Mouse (Mus musculus): ENCODE data around the gene Golga1.
"Not testable (repeated sequence)": the region's sequence is repeated elsewhere in the genome, so short reads cannot be mapped to it uniquely, and the experiment has no call there.

Gene Golga1

GRCm38 (mm10) chr2:39065400-39065987 is at the start of gene Golga1:
Golga1 (minus strand) TSS chr2:39065541.
- peak; percentile 79 to 90 for DNase-seq (ENCODE audit: low spot score in 2 of 2)

GRCm38 (mm10) chr2:39114093-39114492 is 48.8 kb upstream of the Golga1 start:
- no peak for DNase-seq (ENCODE audit: low spot score in 2 of 2)

GRCm38 (mm10) chr2:39110514-39110913 is 45.2 kb upstream of the Golga1 start:
- no peak for DNase-seq (ENCODE audit: low spot score in 2 of 2)

GRCm38 (mm10) chr2:39109712-39110111 is 44.4 kb upstream of the Golga1 start:
- not testable (repeated sequence) for DNase-seq (ENCODE audit: low spot score in 2 of 2)

GRCm38 (mm10) chr2:39099951-39100350 is 34.6 kb upstream of the Golga1 start:
- DNase-seq (ENCODE audit: low spot score in 2 of 2) = not testable (repeated sequence)

- DNase-seq (ENCODE audit: low spot score in 2 of 2) = no peak
These were observed 32.7 kb upstream of the Golga1 start for GRCm38 (mm10) chr2:39097993-39098392.

GRCm38 (mm10) chr2:39091966-39092365 is 26.6 kb upstream of the Golga1 start:
- DNase-seq (ENCODE audit: low spot score in 2 of 2) = no peak

- DNase-seq (ENCODE audit: low spot score in 2 of 2) = no peak
These were observed 17.4 kb upstream of the Golga1 start for GRCm38 (mm10) chr2:39082706-39083105.

- DNase-seq (ENCODE audit: low spot score in 2 of 2) = no peak
These were observed 5.3 kb upstream of the Golga1 start for GRCm38 (mm10) chr2:39070666-39071065.

GRCm38 (mm10) chr2:39069096-39069495 is 3.8 kb upstream of the Golga1 start:
- DNase-seq (ENCODE audit: low spot score in 2 of 2) = no peak

GRCm38 (mm10) chr2:39064687-39065399 is 498 bp downstream of the Golga1 start:
- DNase-seq (ENCODE audit: low spot score in 2 of 2) = peak in 1 of 2 experiments; percentile 1

GRCm38 (mm10) chr2:39048515-39048914 is 16.8 kb downstream of the Golga1 start:
- no peak for DNase-seq (ENCODE audit: low spot score in 2 of 2)

- DNase-seq (ENCODE audit: low spot score in 2 of 2) = no peak
These were observed 25.1 kb downstream of the Golga1 start for GRCm38 (mm10) chr2:39040215-39040614.

GRCm38 (mm10) chr2:39031611-39032010 is 33.7 kb downstream of the Golga1 start:
- DNase-seq (ENCODE audit: low spot score in 2 of 2) = no peak

GRCm38 (mm10) chr2:39020004-39020403 is 45.3 kb downstream of the Golga1 start:
- no peak for DNase-seq (ENCODE audit: low spot score in 2 of 2)

- no peak for DNase-seq (ENCODE audit: low spot score in 2 of 2)
These were observed 48.8 kb downstream of the Golga1 start for GRCm38 (mm10) chr2:39016581-39016980.

GRCm38 (mm10) chr2:39012768-39013279 is 52.5 kb downstream of the Golga1 start:
- DNase-seq (ENCODE audit: low spot score in 2 of 2) = no peak

- DNase-seq (ENCODE audit: low spot score in 2 of 2) = no peak
These were observed 53.4 kb downstream of the Golga1 start for GRCm38 (mm10) chr2:39011971-39012370.

- DNase-seq (ENCODE audit: low spot score in 2 of 2) = no peak
These were observed 54.1 kb downstream of the Golga1 start for GRCm38 (mm10) chr2:39011264-39011663.

- not testable (repeated sequence) for DNase-seq (ENCODE audit: low spot score in 2 of 2)
These were observed 55.2 kb downstream of the Golga1 start for GRCm38 (mm10) chr2:39010144-39010543.

GRCm38 (mm10) chr2:39008954-39009365 is 56.4 kb downstream of the Golga1 start:
- DNase-seq (ENCODE audit: low spot score in 2 of 2) = peak; percentile 68 to 73

GRCm38 (mm10) chr2:39008350-39008851 is 56.9 kb downstream of the Golga1 start:
- no peak for DNase-seq (ENCODE audit: low spot score in 2 of 2)

- peak; percentile 90 to 94 for DNase-seq (ENCODE audit: low spot score in 2 of 2)
These were observed 57.5 kb downstream of the Golga1 start for GRCm38 (mm10) chr2:39007865-39008264.

All from urinary bladder, postnatal 36 days (tissue).